Mouse (Mus musculus) liver, embryonic 13.5 days (tissue): ENCODE measurements around the gene Lce3f. TPM values are rescaled to one million over a fixed set of nuclear protein-coding genes. Genes with fewer than 3 reads are reported as not detected.

Experiments used
- ATAC-seq: fragments of 200-750 bp; cut with Nextera tagmentation; 2 replicates; pipeline ENCODE4 v1.8.0; 2017; ENCODE audit warnings: low read depth, mild to moderate bottlenecking, moderate number of reproducible peaks, moderate library complexity
- DNase-seq: peaks from one replicate; pipeline ENCODE4 v3.0.0; 2022
- H3K27ac ChIP-seq: fragments of 300-500 bp; sonication (generic); 2 replicates; pipeline ENCODE4 v1.5.1; 2015; ENCODE audit warnings: moderate library complexity, mild to moderate bottlenecking, inconsistent platforms
- H3K27me3 ChIP-seq: fragments of 300-500 bp; sonication (generic); 2 replicates; pipeline ENCODE4 v1.6.1; 2015; ENCODE audit warnings: mild to moderate bottlenecking, inconsistent platforms
- H3K36me3 ChIP-seq: fragments of 300-500 bp; sonication (generic); 2 replicates; pipeline ENCODE4 v1.6.1; 2015; ENCODE audit warnings: mild to moderate bottlenecking, inconsistent platforms
- H3K4me1 ChIP-seq: fragments of 300-500 bp; sonication (generic); replicated peaks from 2 replicates; pipeline ENCODE4 v1.6.1; 2015; ENCODE audit warnings: inconsistent platforms
- H3K4me2 ChIP-seq: fragments of 300-500 bp; sonication (generic); 2 replicates; pipeline ENCODE4 v1.6.1; 2015; ENCODE audit warnings: inconsistent platforms, mild to moderate bottlenecking, moderate library complexity
- H3K4me3 ChIP-seq: fragments of 300-500 bp; sonication (generic); replicated peaks from 2 replicates; pipeline ENCODE4 v1.5.1; 2015; ENCODE audit warnings: mild to moderate bottlenecking, inconsistent platforms
- H3K9ac ChIP-seq: fragments of 300-500 bp; sonication (generic); 2 replicates; pipeline ENCODE4 v1.6.1; 2015; ENCODE audit warnings: mild to moderate bottlenecking, inconsistent platforms
- H3K9me3 ChIP-seq: fragments of 300-500 bp; sonication (generic); replicated peaks from 2 replicates; pipeline ENCODE4 v1.6.1; 2016; ENCODE audit warnings: inconsistent platforms
- WGBS: fragments of 180-500 bp; shearing (Covaris S2); methylation state at CpG from one replicate; pipeline ENCODE4 v1.1.7; 2015; ENCODE audit not compliant: insufficient replicate concordance; 5-methylcytosine and 5-hydroxymethylcytosine counted together
- polyA plus RNA-seq: library from polyadenylated mRNA; unstranded; fragments of >200 nt; fragmentation: Nextera tagmentation; extraction: Ambion mirVana; gene quantifications from 2 replicates; pipeline ENCODE4 v1.2.1, GENCODE M21; 2015

Gene Lce3f
- polyA plus RNA-seq, 1 experiment from 2014 or later: not detected

GRCm38 (mm10) chr3:93021171-93021570 is 29.1 kb downstream of the Lce3f start:
- 69% methylated on average over 1 of the region's 1 CpGs for WGBS
- no peaks in the 10 kb centered on the region for H3K27me3 ChIP-seq
- no peaks in the 10 kb centered on the region for H3K36me3 ChIP-seq
- H3K4me3 ChIP-seq: no peak overlapping the region
- H3K27ac ChIP-seq: no peak overlapping the region
- H3K4me2 ChIP-seq: no peak overlapping the region
- no peak for ATAC-seq
- H3K9me3 ChIP-seq: no peaks in the 10 kb centered on the region
- DNase-seq: no peak
- H3K9ac ChIP-seq: no peak overlapping the region
- no peaks in the 10 kb centered on the region for H3K4me1 ChIP-seq

DNA sequence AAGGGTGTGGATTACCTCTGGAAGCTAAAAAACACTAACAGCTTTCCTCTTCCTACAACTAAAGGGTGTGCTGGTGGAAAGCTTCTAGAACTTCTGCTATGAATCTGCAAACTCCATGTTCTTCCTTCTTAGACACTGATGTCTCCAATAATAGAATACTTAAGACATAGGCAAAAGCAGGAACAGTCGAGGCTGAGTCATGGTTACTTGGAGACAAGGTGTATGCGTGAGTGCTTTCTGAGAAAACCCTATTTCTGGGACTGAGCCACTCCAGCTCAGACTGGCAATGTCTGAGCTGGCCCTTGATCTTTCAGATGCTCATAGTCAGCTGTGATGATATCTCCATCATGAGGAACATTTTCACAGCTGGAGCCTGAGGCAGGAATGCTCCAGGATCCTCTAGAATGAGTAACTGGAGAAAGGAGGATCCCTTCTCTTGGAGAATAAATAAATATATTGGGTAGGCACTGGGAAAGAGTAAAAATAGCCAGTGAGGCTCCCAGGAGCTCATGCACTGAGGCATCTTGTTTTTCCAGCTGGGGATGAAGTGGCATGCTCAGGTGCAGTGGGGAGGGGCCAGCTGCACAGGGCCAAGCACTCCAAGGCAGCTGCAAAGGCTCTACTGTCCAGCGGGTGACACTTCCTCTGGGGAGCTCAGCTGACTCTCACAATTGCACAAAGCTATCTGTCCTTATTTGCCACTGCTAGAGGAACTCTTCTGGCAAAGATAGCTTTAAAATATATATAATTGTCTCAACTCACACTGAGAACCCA is 31.6 kb downstream of the Lce3f start:
- Histone ChIP-seq H3K4me2 (no peak overlapping the region), H3K4me1 (no peaks in the 10 kb centered on the region), H3K27me3 (no peaks in the 10 kb centered on the region), H3K4me3 (no peak overlapping the region), H3K27ac (no peak overlapping the region), H3K9me3 (no peaks in the 10 kb centered on the region), H3K36me3 (no peaks in the 10 kb centered on the region), H3K9ac (no peak overlapping the region)
- 54% methylated on average over 3 of the region's 3 CpGs for WGBS
- DNase-seq (no peak), ATAC-seq (no peak)

- ATAC-seq: no peak
- no peak overlapping the region for H3K4me2 ChIP-seq
- H3K9ac ChIP-seq: no peak overlapping the region
- H3K4me3 ChIP-seq: no peak overlapping the region
- DNase-seq: no peak
- no peaks in the 10 kb centered on the region for H3K9me3 ChIP-seq
- no peak overlapping the region for H3K27ac ChIP-seq
- no peaks in the 10 kb centered on the region for H3K4me1 ChIP-seq
- 71% methylated on average over 2 of the region's 2 CpGs for WGBS
- H3K27me3 ChIP-seq: no peaks in the 10 kb centered on the region
- H3K36me3 ChIP-seq: no peaks in the 10 kb centered on the region
Observed at GRCm38 (mm10) chr3:93025486-93025885, 33.5 kb downstream of the Lce3f start.

DNA sequence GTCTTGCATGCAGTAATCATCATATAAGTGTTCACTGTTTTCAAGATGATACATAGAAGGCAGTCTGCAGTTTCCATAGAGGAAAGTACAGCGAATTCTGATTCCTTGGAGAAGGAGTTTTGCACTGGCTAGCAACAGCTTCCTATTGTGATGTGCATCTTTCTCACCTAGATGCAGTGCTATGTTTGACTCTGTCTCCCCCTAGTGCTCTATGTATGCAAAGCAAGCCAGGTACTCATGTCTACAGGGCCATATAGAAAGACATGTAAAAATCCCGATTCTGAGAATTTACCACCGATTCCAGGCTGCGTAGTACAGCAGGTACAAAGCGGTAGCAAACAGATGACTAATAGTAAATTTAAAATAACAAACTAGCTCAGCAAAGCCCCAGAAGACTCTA is 39.4 kb downstream of the Lce3f start:
- no peaks in the 10 kb centered on the region for H3K9me3 ChIP-seq
- 43% methylated on average over 5 of the region's 5 CpGs for WGBS
- DNase-seq: no peak
- H3K4me1 ChIP-seq: no peaks in the 10 kb centered on the region
- H3K9ac ChIP-seq: no peak overlapping the region
- H3K4me2 ChIP-seq: no peak overlapping the region
- no peak overlapping the region for H3K27ac ChIP-seq
- no peak overlapping the region for H3K4me3 ChIP-seq
- no peak for ATAC-seq
- H3K36me3 ChIP-seq: no peaks in the 10 kb centered on the region
- H3K27me3 ChIP-seq: no peaks in the 10 kb centered on the region

Other genes with a start within 250 kb of the Lce3f start
- not detected in 2 replicates for gene Lce1g, start 239.9 kb upstream of the Lce3f start, polyA plus RNA-seq
- gene Lce1h, start 227.2 kb upstream of the Lce3f start, polyA plus RNA-seq: not detected in 2 replicates
- not detected in 2 replicates for gene Lce1i, start 213.3 kb upstream of the Lce3f start, polyA plus RNA-seq
- not detected in 2 replicates for gene Lce1j, start 201.7 kb upstream of the Lce3f start, polyA plus RNA-seq
- gene Lce1k, start 184.3 kb upstream of the Lce3f start, polyA plus RNA-seq: not detected in 2 replicates
- not detected in 2 replicates for gene Kprp, start 165.0 kb upstream of the Lce3f start, polyA plus RNA-seq
- not detected in 2 replicates for gene Lce1l, start 140.9 kb upstream of the Lce3f start, polyA plus RNA-seq
- gene 2310050C09Rik, start 122.0 kb upstream of the Lce3f start, polyA plus RNA-seq: not detected in 2 replicates
- gene Lce3a, start 66.0 kb upstream of the Lce3f start, polyA plus RNA-seq: not detected in 2 replicates
- gene Lce3b, start 59.2 kb upstream of the Lce3f start, polyA plus RNA-seq: not detected in 2 replicates
- not detected in 2 replicates for gene Lce3c, start 47.7 kb upstream of the Lce3f start, polyA plus RNA-seq
- gene Lce3d, start 34.8 kb upstream of the Lce3f start, polyA plus RNA-seq: not detected in 2 replicates
- gene Lce3e, start 25.2 kb upstream of the Lce3f start, polyA plus RNA-seq: not detected in 2 replicates
- not detected in 2 replicates for gene Crct1, start 23.5 kb downstream of the Lce3f start, polyA plus RNA-seq
- gene Lce1m, start 26.8 kb downstream of the Lce3f start, polyA plus RNA-seq: not detected in 2 replicates
- not detected in 2 replicates for gene Gm4858, start 76.6 kb downstream of the Lce3f start, polyA plus RNA-seq
- not detected in 2 replicates for gene Crnn, start 152.6 kb downstream of the Lce3f start, polyA plus RNA-seq
- gene Flg2, start 205.1 kb downstream of the Lce3f start, polyA plus RNA-seq: not detected in 2 replicates